8 mouse cellular contexts compared by ENCODE assay signal in the genomic region with DNA sequence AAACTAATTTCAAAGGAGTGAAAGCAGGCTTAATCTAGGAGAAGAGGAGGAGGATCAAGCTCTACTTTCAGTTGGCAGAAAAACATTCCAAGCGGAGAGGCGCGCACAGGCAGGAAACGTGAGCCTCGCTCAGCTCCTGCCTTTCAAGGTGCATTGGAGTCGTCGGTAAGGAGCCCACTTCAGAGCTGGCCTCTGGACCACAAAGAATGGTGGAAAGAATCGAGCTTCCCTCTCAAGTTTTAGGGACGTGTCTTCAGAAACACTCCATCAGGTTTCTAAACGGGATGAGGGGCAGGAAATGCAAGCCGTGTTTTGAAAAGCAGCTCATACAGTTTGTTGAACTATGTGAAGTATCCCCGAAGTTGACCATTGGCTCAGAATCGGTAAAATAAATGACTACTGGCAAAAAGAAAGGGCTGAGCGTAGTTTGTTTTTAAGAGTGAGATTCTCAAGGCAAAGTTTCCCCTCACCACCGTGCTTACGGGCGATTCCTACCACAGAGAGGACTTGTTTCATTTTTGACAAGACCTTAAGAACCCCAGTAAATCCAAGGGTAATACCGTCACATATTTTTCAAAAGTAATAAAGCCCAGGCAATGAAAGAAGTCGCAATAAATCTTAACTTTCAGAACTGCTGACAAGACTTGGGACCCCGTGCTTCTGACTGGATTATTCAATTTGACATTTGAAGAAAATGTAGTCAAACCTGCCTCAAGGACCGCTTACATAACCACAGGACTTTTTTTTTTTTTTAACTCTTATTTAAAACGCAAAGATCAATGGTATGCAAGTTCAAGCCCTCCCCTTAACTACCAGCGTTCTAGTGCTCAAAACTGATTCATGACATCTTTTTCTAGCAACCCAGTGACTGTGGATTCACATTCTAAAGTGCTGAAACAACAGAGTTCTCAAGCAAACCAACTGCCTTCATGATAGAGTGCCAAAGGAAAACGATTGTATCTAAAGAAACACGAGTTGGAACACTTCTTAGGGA. TPM values are rescaled to one million over a fixed set of nuclear protein-coding genes. Genes with fewer than 3 reads are reported as not detected.
DNase-seq lines count a peak whose midpoint lies in the region; ATAC-seq and TF ChIP-seq lines count a peak whose summit lies in the region.

No protein-coding gene starts in this region.

- peak overlapping the region; percentile 22; the same call in 1 of the 2 replicates for H3K27ac ChIP-seq in embryonic facial prominence, embryonic 14.5 days (replicated peaks; ENCODE audit: low read depth, low read length)
- H3K27ac ChIP-seq in olfactory bulb, adult 2 months (ENCODE audit: insufficient read depth, low read depth, low read length), result peak overlapping the region; percentile 21; the same call in 1 of the 2 replicates

- H3K9ac ChIP-seq in embryonic facial prominence, embryonic 14.5 days (ENCODE audit: low read depth, low read length), result peak overlapping the region; percentile 43; the same call in 1 of the 2 replicates

- ATAC-seq in embryonic facial prominence, embryonic 14.5 days (ENCODE audit: low read depth), result no peak

- peak overlapping the region; percentile 50 for H3K4me3 ChIP-seq in lung, adult 2 months (replicated peaks; ENCODE audit: extremely low read depth, low read depth, low read length)
- peak overlapping the region; percentile 23 for H3K4me3 ChIP-seq in embryonic facial prominence, embryonic 14.5 days (ENCODE audit: low read depth, low read length)
- H3K4me3 ChIP-seq in olfactory bulb, adult 2 months (ENCODE audit: insufficient read depth, low read depth, low read length), result peak overlapping the region; percentile 21; the same call in 1 of the 2 replicates

- H3K36me3 ChIP-seq in embryonic facial prominence, embryonic 14.5 days (ENCODE audit: control insufficient read depth, insufficient read depth, low read length), result no peaks in the 10 kb centered on the region

- no peaks in the 10 kb centered on the region for H3K9me3 ChIP-seq in embryonic facial prominence, embryonic 14.5 days (ENCODE audit: control insufficient read depth, low read length)

- peak; percentile 49; the same call in 1 of the 2 replicates for TF ChIP-seq POLR2A in lung, adult 2 months (IDR thresholded peaks at IDR 0.05; ENCODE audit: borderline replicate concordance, extremely low read depth, low read depth, low read length)
- no peak for TF ChIP-seq POLR2A in olfactory bulb, adult 2 months (IDR thresholded peaks at IDR 0.05; ENCODE audit: insufficient read depth, low read depth, low read length)

- 14% methylated on average over 25 of the region's 25 CpGs for WGBS in lung, adult 2 months
- 27% methylated on average over 25 of the region's 25 CpGs for WGBS in embryonic facial prominence, embryonic 14.5 days
- 58% methylated on average over 25 of the region's 25 CpGs for WGBS in olfactory bulb, adult 2 months

- H3K27me3 ChIP-seq in embryonic facial prominence, embryonic 14.5 days (replicated peaks; ENCODE audit: control insufficient read depth, insufficient read depth, low read length), result no peaks in the 10 kb centered on the region; the same call in 1 of the 2 replicates

- peaks cover 20% of the 10 kb centered on the region for H3K4me1 ChIP-seq in lung, adult 2 months (ENCODE audit: control insufficient read depth, insufficient read depth, low read length)
- H3K4me1 ChIP-seq in embryonic facial prominence, embryonic 14.5 days (ENCODE audit: control insufficient read depth, insufficient read depth, low read length), result peaks cover 37% of the 10 kb centered on the region
- peaks cover 7% of the 10 kb centered on the region for H3K4me1 ChIP-seq in olfactory bulb, adult 2 months (ENCODE audit: control insufficient read depth, insufficient read depth, low read length)

- peak; percentile 65 for DNase-seq in lung, adult 2 months
- DNase-seq in lung, postnatal 14 days, result no peak
- peak; percentile 59 for DNase-seq in embryonic facial prominence, embryonic 14.5 days (ENCODE audit: low spot score)
- DNase-seq in kidney, postnatal 10 days, result peak; percentile 33
- no peak for DNase-seq in cerebellum, postnatal 25 days
- DNase-seq in frontal cortex, adult 2 months (ENCODE audit: extremely low spot score in 1 of 2, low spot score in 1 of 2), result no peak
- DNase-seq in ovary, adult 18-20 months (ENCODE audit: low spot score), result no peak

- TF ChIP-seq CTCF in lung, adult 2 months (IDR thresholded peaks at IDR 0.05; ENCODE audit: insufficient read depth, low read length), result no peak
- TF ChIP-seq CTCF in olfactory bulb, adult 2 months (IDR thresholded peaks at IDR 0.05; ENCODE audit: insufficient read depth, low read depth, low read length), result no peak

- H3K4me2 ChIP-seq in embryonic facial prominence, embryonic 14.5 days (ENCODE audit: low read depth, low read length), result peak overlapping the region; percentile 51

RNA-seq across cellular contexts. Expression of gene Socs2, which starts 21.9 kb away (rescaled TPM):
- polyA plus RNA-seq in lung, adult 2 months (2012; rRNA removed), result 83.1 and 140 TPM in 2 replicates
- polyA plus RNA-seq in embryonic facial prominence, embryonic 14.5 days (2014; fragmentation: Nextera tagmentation; extraction: Ambion mirVana), result 58.2 and 64.0 TPM in 2 replicates
- not detected in 2 replicates for polyA plus RNA-seq in olfactory bulb, adult 2 months (2012; ENCODE audit: insufficient read depth, insufficient read length, low replicate concordance, missing spikeins)
- 21.2 and 25.0 TPM in 2 replicates for polyA plus RNA-seq in frontal cortex, adult 2 months (2012; rRNA removed)

Comparison
In these comparisons a context has a peak if more than half of its experiments do, and no peak if none do; other contexts are left out.
1. DNase-seq: peak in lung, adult 2 months (single experiment), embryonic facial prominence, embryonic 14.5 days (single experiment) and kidney, postnatal 10 days (single experiment); none in lung, postnatal 14 days (single experiment), cerebellum, postnatal 25 days (0 of 2), frontal cortex, adult 2 months (0 of 2) and ovary, adult 18-20 months (single experiment).
2. RNA of gene Socs2, which starts 21.9 kb away (polyA plus RNA-seq): 83.1 to 140 TPM in lung, adult 2 months, 58.2 to 64.0 TPM in embryonic facial prominence, embryonic 14.5 days and 21.2 to 25.0 TPM in frontal cortex, adult 2 months; not detected in olfactory bulb, adult 2 months; every median in the first group is over 10 times any median in the second.
3. Peak in every context shown above with its lines, with median percentiles within 50 percentile points of each other: H3K4me3 ChIP-seq.